ENCODE assay signal across 28 mouse cellular contexts in genomic region chr8:105794009-105794598, GRCm38 (mm10). TPM values are rescaled to one million over a fixed set of nuclear protein-coding genes. Genes with fewer than 3 reads are reported as not detected.
DNase-seq lines count a peak whose midpoint lies in the region; ATAC-seq lines count a peak whose summit lies in the region.
"Had no signal": no experiment of that assay in that cellular context is flagged by ENCODE, and none has a peak within 500 bp of the region (broad histone marks: within the 10 kb centered on the region; RNA-seq: fewer than 3 reads in every experiment).

No protein-coding gene starts in this region.

- peaks cover 16% of the 10 kb centered on the region for H3K4me1 ChIP-seq in limb, embryonic 15.5 days
- H3K4me1 ChIP-seq in limb, embryonic 10.5 days = no peaks in the 10 kb centered on the region
- no peaks in the 10 kb centered on the region for H3K4me1 ChIP-seq in midbrain, embryonic 11.5 days (ENCODE audit: control insufficient read depth, insufficient read depth, low read length)
- H3K4me1 ChIP-seq in midbrain, embryonic 15.5 days = 0 out of 2 replicates have a peak, but pooled peaks cover 3% of the 10 kb centered on the region

- 67% methylated on average over 3 of the region's 3 CpGs for WGBS in limb, embryonic 15.5 days
- WGBS in limb, embryonic 10.5 days = 84% methylated on average over 3 of the region's 3 CpGs
- 93% methylated on average over 3 of the region's 3 CpGs for WGBS in midbrain, embryonic 11.5 days
- 91% methylated on average over 3 of the region's 3 CpGs for WGBS in midbrain, embryonic 15.5 days

- H3K9ac ChIP-seq in limb, embryonic 15.5 days = no peak overlapping the region
- no peak overlapping the region for H3K9ac ChIP-seq in midbrain, embryonic 11.5 days (ENCODE audit: low read length)
- H3K9ac ChIP-seq in midbrain, embryonic 15.5 days = no peak overlapping the region
- H3K9ac ChIP-seq: forebrain, embryonic 13.5 days; heart, embryonic 13.5 days; hindbrain, embryonic 14.5 days; lung, embryonic 15.5 days had no signal

- 0 out of 2 replicates have a peak, but pooled peaks cover 3% of the 10 kb centered on the region for H3K36me3 ChIP-seq in limb, embryonic 15.5 days
- H3K36me3 ChIP-seq in limb, embryonic 10.5 days = peaks cover 53% of the 10 kb centered on the region
- H3K36me3 ChIP-seq in midbrain, embryonic 11.5 days (ENCODE audit: control insufficient read depth, insufficient read depth, low read length) = no peaks in the 10 kb centered on the region
- no peaks in the 10 kb centered on the region for H3K36me3 ChIP-seq in midbrain, embryonic 15.5 days (replicated peaks)
- H3K36me3 ChIP-seq: lung, embryonic 15.5 days had no signal

- ATAC-seq in limb, embryonic 15.5 days (ENCODE audit: insufficient number of reproducible peaks, low FRiP score, low TSS enrichment, low read depth) = no peak
- no peak for ATAC-seq in midbrain, embryonic 11.5 days (ENCODE audit: low FRiP score)
- ATAC-seq in midbrain, embryonic 15.5 days (replicated peaks) = no peak
- ATAC-seq in erythroblast, adult 5-6 weeks (replicated peaks; ENCODE audit: low FRiP score, poor library complexity, severe bottlenecking) = no peak
- ATAC-seq: forebrain, embryonic 13.5 days had no signal

- DNase-seq in limb, embryonic 10.5 days (ENCODE audit: low spot score) = no peak
- peak; percentile 14 for DNase-seq in midbrain, embryonic 11.5 days (ENCODE audit: low spot score, missing footprints)
- peak; percentile 61 for DNase-seq in lung, postnatal 36 days
- DNase-seq in adrenal gland, adult 18-20 months (ENCODE audit: low spot score in 2 of 2) = no peak
- no peak for DNase-seq in frontal cortex, postnatal 36 days (ENCODE audit: low spot score in 2 of 2)
- DNase-seq: adrenal gland, postnatal 36 days; cerebellum, adult 11-12 months; cerebellum, postnatal 25 days; gastrocnemius, postnatal 10 days; heart, adult 18-20 months; kidney, adult 18-20 months; retina, postnatal 1 day; right cerebral cortex, postnatal 4 days; thymus, postnatal 4 days had no signal

- H3K4me2 ChIP-seq in limb, embryonic 15.5 days = no peak overlapping the region
- H3K4me2 ChIP-seq in midbrain, embryonic 11.5 days = no peak overlapping the region
- H3K4me2 ChIP-seq in midbrain, embryonic 15.5 days = no peak overlapping the region
- H3K4me2 ChIP-seq: forebrain, embryonic 13.5 days; heart, embryonic 13.5 days; hindbrain, embryonic 14.5 days; lung, embryonic 15.5 days had no signal

- H3K9me3 ChIP-seq in limb, embryonic 15.5 days = no peaks in the 10 kb centered on the region
- H3K9me3 ChIP-seq in limb, embryonic 10.5 days (replicated peaks) = no peaks in the 10 kb centered on the region
- no peaks in the 10 kb centered on the region for H3K9me3 ChIP-seq in midbrain, embryonic 11.5 days (ENCODE audit: control insufficient read depth, low read length)
- no peaks in the 10 kb centered on the region for H3K9me3 ChIP-seq in midbrain, embryonic 15.5 days
- H3K9me3 ChIP-seq: forebrain, embryonic 13.5 days; heart, embryonic 13.5 days; lung, embryonic 15.5 days had no signal

- no peaks in the 10 kb centered on the region for H3K27me3 ChIP-seq in limb, embryonic 15.5 days
- no peaks in the 10 kb centered on the region for H3K27me3 ChIP-seq in limb, embryonic 10.5 days (ENCODE audit: low read depth, poor library complexity, severe bottlenecking)
- H3K27me3 ChIP-seq in midbrain, embryonic 11.5 days (ENCODE audit: control insufficient read depth, insufficient read depth, low read length) = no peaks in the 10 kb centered on the region
- no peaks in the 10 kb centered on the region for H3K27me3 ChIP-seq in midbrain, embryonic 15.5 days (replicated peaks)
- H3K27me3 ChIP-seq: CH12.LX; forebrain, embryonic 13.5 days; lung, embryonic 15.5 days had no signal

- no peak overlapping the region for H3K4me3 ChIP-seq in limb, embryonic 15.5 days
- no peak overlapping the region for H3K4me3 ChIP-seq in limb, embryonic 10.5 days
- H3K4me3 ChIP-seq in midbrain, embryonic 11.5 days (ENCODE audit: low read depth, low read length) = no peak overlapping the region
- no peak overlapping the region for H3K4me3 ChIP-seq in midbrain, embryonic 15.5 days
- H3K4me3 ChIP-seq: erythroblast, embryonic 14.5 days; forebrain, embryonic 13.5 days; heart, embryonic 13.5 days; lung, embryonic 15.5 days had no signal

- peak overlapping the region; percentile 50; the same call in 1 of the 2 replicates for H3K27ac ChIP-seq in limb, embryonic 15.5 days
- H3K27ac ChIP-seq in limb, embryonic 10.5 days = no peak overlapping the region
- H3K27ac ChIP-seq in midbrain, embryonic 11.5 days (ENCODE audit: low read depth, low read length) = no peak overlapping the region
- no peak overlapping the region for H3K27ac ChIP-seq in midbrain, embryonic 15.5 days
- H3K27ac ChIP-seq: forebrain, embryonic 13.5 days; heart, embryonic 13.5 days; hindbrain, embryonic 14.5 days; kidney, postnatal 0 days; lung, embryonic 15.5 days had no signal

RNA-seq across cellular contexts. Expression of gene Ranbp10, which starts 33.0 kb away (rescaled TPM):
- 11.1 and 11.7 TPM in 2 replicates for polyA plus RNA-seq in limb, embryonic 15.5 days (2015; fragmentation: Nextera tagmentation; extraction: Ambion mirVana)
- 11.5 and 14.9 TPM in 2 replicates for polyA plus RNA-seq in limb, embryonic 10.5 days (2016; fragmentation: Nextera tagmentation; extraction: Ambion mirVana)
- polyA plus RNA-seq in midbrain, embryonic 11.5 days (2014; fragmentation: Nextera tagmentation; extraction: Ambion mirVana) = 10.9 and 11.2 TPM in 2 replicates
- 11.8 and 13.6 TPM in 2 replicates for polyA plus RNA-seq in midbrain, embryonic 15.5 days (2015; fragmentation: Nextera tagmentation; extraction: Ambion mirVana)
- 10 to 100 TPM; 20.1 to 24.7 TPM for total RNA-seq in adrenal gland, adult 18-20 months (2021)
- total RNA-seq in erythroblast, adult 5-6 weeks (2015; ENCODE audit: low replicate concordance) = 514 and 565 TPM in 2 replicates
- 620 and 633 TPM in 2 replicates for total RNA-seq in erythroblast, adult 5-6 weeks (2017; ENCODE audit: low replicate concordance)

RNA-seq across cellular contexts. Expression of gene Tsnaxip1, which starts 33.4 kb away (rescaled TPM):
- polyA plus RNA-seq in limb, embryonic 15.5 days (2015; fragmentation: Nextera tagmentation; extraction: Ambion mirVana) = 0.28 and 0.47 TPM in 2 replicates
- 0.10 and 0.14 TPM in 2 replicates for polyA plus RNA-seq in limb, embryonic 10.5 days (2016; fragmentation: Nextera tagmentation; extraction: Ambion mirVana)
- polyA plus RNA-seq in midbrain, embryonic 11.5 days (2014; fragmentation: Nextera tagmentation; extraction: Ambion mirVana) = 0.15 and 0.18 TPM in 2 replicates
- 0.64 and 1.0 TPM in 2 replicates for polyA plus RNA-seq in midbrain, embryonic 15.5 days (2015; fragmentation: Nextera tagmentation; extraction: Ambion mirVana)
- total RNA-seq in adrenal gland, adult 18-20 months (2021) = not detected
- 1.0 and 1.2 TPM in 2 replicates for total RNA-seq in erythroblast, adult 5-6 weeks (2015; ENCODE audit: low replicate concordance)
- 2.5 and 3.2 TPM in 2 replicates for total RNA-seq in erythroblast, adult 5-6 weeks (2017; ENCODE audit: low replicate concordance)
- total RNA-seq: adrenal gland, postnatal 36 days; gastrocnemius, postnatal 10 days; heart, adult 18-20 months; heart, postnatal 25 days; megakaryocyte-erythroid progenitor cell, adult 5-6 weeks; MEL had no signal
- polyA plus RNA-seq: erythroblast, embryonic 14.5 days; frontal cortex, adult 2 months had no signal

RNA-seq across cellular contexts. Expression of gene Gfod2, which starts 35.6 kb away (rescaled TPM):
- polyA plus RNA-seq in limb, embryonic 15.5 days (2015; fragmentation: Nextera tagmentation; extraction: Ambion mirVana) = 20.1 and 22.1 TPM in 2 replicates
- 25.4 and 29.8 TPM in 2 replicates for polyA plus RNA-seq in limb, embryonic 10.5 days (2016; fragmentation: Nextera tagmentation; extraction: Ambion mirVana)
- polyA plus RNA-seq in midbrain, embryonic 11.5 days (2014; fragmentation: Nextera tagmentation; extraction: Ambion mirVana) = 36.5 and 38.8 TPM in 2 replicates
- 90.3 and 100 TPM in 2 replicates for polyA plus RNA-seq in midbrain, embryonic 15.5 days (2015; fragmentation: Nextera tagmentation; extraction: Ambion mirVana)
- total RNA-seq in adrenal gland, adult 18-20 months (2021) = 10 to 100 TPM in 1 of 2 experiments, 1 to 10 TPM in 1; 7.4 to 10.1 TPM
- 0.21 and 0.38 TPM in 2 replicates for total RNA-seq in erythroblast, adult 5-6 weeks (2015; ENCODE audit: low replicate concordance)
- 0.51 TPM in 1 of 2 replicates, not detected in the other for total RNA-seq in erythroblast, adult 5-6 weeks (2017; ENCODE audit: low replicate concordance)

RNA-seq across cellular contexts. Expression of gene Cenpt, which starts 59.0 kb away (rescaled TPM):
- 42.3 and 44.7 TPM in 2 replicates for polyA plus RNA-seq in limb, embryonic 15.5 days (2015; fragmentation: Nextera tagmentation; extraction: Ambion mirVana)
- polyA plus RNA-seq in limb, embryonic 10.5 days (2016; fragmentation: Nextera tagmentation; extraction: Ambion mirVana) = 45.6 and 49.0 TPM in 2 replicates
- 58.1 and 60.4 TPM in 2 replicates for polyA plus RNA-seq in midbrain, embryonic 11.5 days (2014; fragmentation: Nextera tagmentation; extraction: Ambion mirVana)
- polyA plus RNA-seq in midbrain, embryonic 15.5 days (2015; fragmentation: Nextera tagmentation; extraction: Ambion mirVana) = 55.2 and 58.7 TPM in 2 replicates
- total RNA-seq in adrenal gland, adult 18-20 months (2021) = 1 to 10 TPM; 5.9 to 6.5 TPM
- 13.1 and 15.9 TPM in 2 replicates for total RNA-seq in erythroblast, adult 5-6 weeks (2015; ENCODE audit: low replicate concordance)
- total RNA-seq in erythroblast, adult 5-6 weeks (2017; ENCODE audit: low replicate concordance) = 9.6 and 11.3 TPM in 2 replicates

Comparison
In these comparisons a context has a peak if more than half of its experiments do, and no peak if none do; other contexts are left out.
1. DNase-seq: peak in midbrain, embryonic 11.5 days (single experiment) and lung, postnatal 36 days (single experiment); none in limb, embryonic 10.5 days (single experiment), adrenal gland, adult 18-20 months (0 of 2) and frontal cortex, postnatal 36 days (0 of 2).